Mouse (Mus musculus) heart, adult 11 months (tissue): ENCODE results near the gene Slc48a1.

Experiments
- DNase-seq: peaks from one replicate; pipeline ENCODE4 v3.0.0; 2022

The Slc48a1 gene

GRCm38 (mm10) chr15:97828901-97829338 lies 50.6 kb downstream of the Slc48a1 start:
- peak; percentile 98 for DNase-seq

- no peak for DNase-seq
Measured at GRCm38 (mm10) chr15:97829432-97829831, 51.1 kb downstream of the Slc48a1 start.

GRCm38 (mm10) chr15:97830253-97830787 lies 52.0 kb downstream of the Slc48a1 start:
- DNase-seq = peak; percentile 97

- DNase-seq = peak; percentile 97
Measured at GRCm38 (mm10) chr15:97830788-97831241, 52.5 kb downstream of the Slc48a1 start.

- DNase-seq = peak; percentile 99
Measured at GRCm38 (mm10) chr15:97831242-97831986, 53.1 kb downstream of the Slc48a1 start.

- peak; percentile 98 for DNase-seq
Measured at GRCm38 (mm10) chr15:97831987-97832640, 53.8 kb downstream of the Slc48a1 start.

- no peak for DNase-seq
Measured at GRCm38 (mm10) chr15:97832764-97833479, 54.6 kb downstream of the Slc48a1 start.

- DNase-seq = peak; percentile 89
Measured at GRCm38 (mm10) chr15:97836153-97836893, 58.0 kb downstream of the Slc48a1 start.

GRCm38 (mm10) chr15:97836894-97837247 lies 58.6 kb downstream of the Slc48a1 start:
- peak; percentile 84 for DNase-seq

- peak; percentile 97 for DNase-seq
Measured at GRCm38 (mm10) chr15:97837491-97838061, 59.3 kb downstream of the Slc48a1 start.

- peak; percentile 95 for DNase-seq
Measured at GRCm38 (mm10) chr15:97838395-97838794, 60.1 kb downstream of the Slc48a1 start.

- DNase-seq = peak; percentile 87
Measured at GRCm38 (mm10) chr15:97839012-97839411, 60.7 kb downstream of the Slc48a1 start.

GRCm38 (mm10) chr15:97839473-97839872 lies 61.2 kb downstream of the Slc48a1 start:
- peak; percentile 95 for DNase-seq

GRCm38 (mm10) chr15:97839991-97840455 lies 61.7 kb downstream of the Slc48a1 start:
- DNase-seq = peak; percentile 99

- DNase-seq = peak; percentile 89
Measured at GRCm38 (mm10) chr15:97840781-97841180, 62.5 kb downstream of the Slc48a1 start.

GRCm38 (mm10) chr15:97841383-97841782 lies 63.1 kb downstream of the Slc48a1 start:
- no peak for DNase-seq

- no peak for DNase-seq
Measured at GRCm38 (mm10) chr15:97842058-97842457, 63.7 kb downstream of the Slc48a1 start.
